Mouse (Mus musculus) G1E (cell line): ENCODE data around the gene Spats1.

Experiments used
- CTCF ChIP-seq: IDR thresholded peaks from 2 replicates; pipeline ENCODE4 v1.5.1; 2012; ENCODE audit warnings: low read depth, low read length, inconsistent platforms, mixed read lengths
- GATA1 ChIP-seq: IDR thresholded peaks from 2 replicates; pipeline ENCODE4 v1.6.1; 2012; ENCODE audit warnings: borderline replicate concordance, low read length, inconsistent platforms, mixed read lengths

DNA sequence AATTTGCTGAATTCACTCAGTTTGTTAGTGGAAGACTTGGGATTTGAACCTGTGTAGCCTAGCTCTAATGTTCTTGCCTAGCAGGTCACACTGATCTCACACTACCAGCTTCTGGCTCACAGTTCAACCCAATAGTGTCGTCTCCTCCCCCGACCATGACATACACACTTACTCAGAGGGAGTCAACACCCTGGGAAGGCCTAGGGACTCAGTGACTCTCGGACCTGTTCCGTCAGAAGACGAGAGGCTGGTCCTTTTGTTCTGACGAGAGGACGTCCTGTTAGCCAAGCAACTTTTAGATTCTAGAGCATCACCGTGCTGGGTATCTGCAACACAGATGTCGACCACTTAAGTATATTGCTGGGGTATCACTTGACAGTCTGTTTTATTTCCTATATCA lies 11.0 kb downstream of the Spats1 start:
- no peak for TF ChIP-seq CTCF
- no peak for TF ChIP-seq GATA1
